Mouse (Mus musculus): ENCODE results near the gene Ggt1. TPM values are rescaled to one million over a fixed set of nuclear protein-coding genes. Genes with fewer than 3 reads are reported as not detected.

Gene Ggt1
- polyA plus RNA-seq, 1 experiment from 2014 or later = 0.53 TPM

- 78% methylated on average over 2 of the region's 2 CpGs for WGBS
- no peak overlapping the region for H3K27ac ChIP-seq (ENCODE audit: low read length)
- H3K4me3 ChIP-seq (replicated peaks; ENCODE audit: low read length) = no peak overlapping the region
- H3K9ac ChIP-seq (replicated peaks; ENCODE audit: low read depth, low read length) = no peak overlapping the region
- ATAC-seq = no peak
- H3K4me2 ChIP-seq (ENCODE audit: low read length) = no peak overlapping the region
- no peaks in the 10 kb centered on the region for H3K9me3 ChIP-seq (ENCODE audit: control insufficient read depth, low read length)
- peaks cover 8% of the 10 kb centered on the region; the same call in 1 of the 2 replicates for H3K36me3 ChIP-seq (ENCODE audit: control insufficient read depth, insufficient read depth)
- no peaks in the 10 kb centered on the region for H3K4me1 ChIP-seq (replicated peaks; ENCODE audit: control insufficient read depth, insufficient read depth, low read length)
- no peaks in the 10 kb centered on the region for H3K27me3 ChIP-seq (replicated peaks; ENCODE audit: control insufficient read depth, insufficient read depth, low read length)
Measured at GRCm38 (mm10) chr10:75535423-75535822, 26.0 kb upstream of the Ggt1 start.

- Histone ChIP-seq H3K4me3 (replicated peaks; ENCODE audit: low read length) (no peak overlapping the region), H3K4me2 (ENCODE audit: low read length) (no peak overlapping the region), H3K27ac (ENCODE audit: low read length) (no peak overlapping the region), H3K9ac (replicated peaks; ENCODE audit: low read depth, low read length) (no peak overlapping the region), H3K9me3 (ENCODE audit: control insufficient read depth, low read length) (no peaks in the 10 kb centered on the region), H3K27me3 (replicated peaks; ENCODE audit: control insufficient read depth, insufficient read depth, low read length) (no peaks in the 10 kb centered on the region), H3K36me3 (ENCODE audit: control insufficient read depth, insufficient read depth) (peaks cover 8% of the 10 kb centered on the region; the same call in 1 of the 2 replicates), H3K4me1 (replicated peaks; ENCODE audit: control insufficient read depth, insufficient read depth, low read length) (no peaks in the 10 kb centered on the region)
- ATAC-seq = no peak
- 91% methylated on average over 5 of the region's 5 CpGs for WGBS
Measured at GRCm38 (mm10) chr10:75536123-75536522, 25.3 kb upstream of the Ggt1 start.

- no peaks in the 10 kb centered on the region for H3K9me3 ChIP-seq (ENCODE audit: control insufficient read depth, low read length)
- H3K9ac ChIP-seq (replicated peaks; ENCODE audit: low read depth, low read length) = no peak overlapping the region
- no peak overlapping the region for H3K4me2 ChIP-seq (ENCODE audit: low read length)
- H3K36me3 ChIP-seq (ENCODE audit: control insufficient read depth, insufficient read depth) = no peaks in the 10 kb centered on the region
- H3K27ac ChIP-seq (ENCODE audit: low read length) = no peak overlapping the region
- ATAC-seq = no peak
- no peaks in the 10 kb centered on the region for H3K4me1 ChIP-seq (replicated peaks; ENCODE audit: control insufficient read depth, insufficient read depth, low read length)
- no peak overlapping the region for H3K4me3 ChIP-seq (replicated peaks; ENCODE audit: low read length)
- no peaks in the 10 kb centered on the region for H3K27me3 ChIP-seq (replicated peaks; ENCODE audit: control insufficient read depth, insufficient read depth, low read length)
- WGBS = 71% methylated on average over 7 of the region's 7 CpGs
Measured at GRCm38 (mm10) chr10:75547901-75548300, 13.5 kb upstream of the Ggt1 start.

- no peaks in the 10 kb centered on the region for H3K27me3 ChIP-seq (replicated peaks; ENCODE audit: control insufficient read depth, insufficient read depth, low read length)
- H3K4me3 ChIP-seq (replicated peaks; ENCODE audit: low read length) = no peak overlapping the region
- no peaks in the 10 kb centered on the region for H3K4me1 ChIP-seq (replicated peaks; ENCODE audit: control insufficient read depth, insufficient read depth, low read length)
- no peak overlapping the region for H3K27ac ChIP-seq (ENCODE audit: low read length)
- 38% methylated on average over 14 of the region's 14 CpGs for WGBS
- peak; percentile 36 for ATAC-seq
- no peaks in the 10 kb centered on the region for H3K9me3 ChIP-seq (ENCODE audit: control insufficient read depth, low read length)
- no peak overlapping the region for H3K9ac ChIP-seq (replicated peaks; ENCODE audit: low read depth, low read length)
- H3K36me3 ChIP-seq (ENCODE audit: control insufficient read depth, insufficient read depth) = no peaks in the 10 kb centered on the region
- H3K4me2 ChIP-seq (ENCODE audit: low read length) = no peak overlapping the region
Measured at GRCm38 (mm10) chr10:75548486-75548885, 12.9 kb upstream of the Ggt1 start.

GRCm38 (mm10) chr10:75549886-75550285 is 11.5 kb upstream of the Ggt1 start:
- H3K36me3 ChIP-seq (ENCODE audit: control insufficient read depth, insufficient read depth) = no peaks in the 10 kb centered on the region
- WGBS = 79% methylated on average over 7 of the region's 7 CpGs
- H3K27ac ChIP-seq (ENCODE audit: low read length) = no peak overlapping the region
- H3K9me3 ChIP-seq (ENCODE audit: control insufficient read depth, low read length) = no peaks in the 10 kb centered on the region
- no peaks in the 10 kb centered on the region for H3K27me3 ChIP-seq (replicated peaks; ENCODE audit: control insufficient read depth, insufficient read depth, low read length)
- no peaks in the 10 kb centered on the region for H3K4me1 ChIP-seq (replicated peaks; ENCODE audit: control insufficient read depth, insufficient read depth, low read length)
- no peak overlapping the region for H3K9ac ChIP-seq (replicated peaks; ENCODE audit: low read depth, low read length)
- no peak overlapping the region for H3K4me2 ChIP-seq (ENCODE audit: low read length)
- H3K4me3 ChIP-seq (replicated peaks; ENCODE audit: low read length) = no peak overlapping the region
- no peak for ATAC-seq

- H3K9ac ChIP-seq (replicated peaks; ENCODE audit: low read depth, low read length) = no peak overlapping the region
Measured at GRCm38 (mm10) chr10:75551175-75551574, 10.2 kb upstream of the Ggt1 start.

GRCm38 (mm10) chr10:75552106-75552505 is 9.3 kb upstream of the Ggt1 start:
- WGBS = 72% methylated on average over 2 of the region's 2 CpGs
- Histone ChIP-seq H3K4me3 (replicated peaks; ENCODE audit: low read length) (no peak overlapping the region), H3K4me2 (ENCODE audit: low read length) (no peak overlapping the region), H3K27me3 (replicated peaks; ENCODE audit: control insufficient read depth, insufficient read depth, low read length) (no peaks in the 10 kb centered on the region), H3K36me3 (ENCODE audit: control insufficient read depth, insufficient read depth) (no peaks in the 10 kb centered on the region), H3K9me3 (ENCODE audit: control insufficient read depth, low read length) (no peaks in the 10 kb centered on the region), H3K9ac (replicated peaks; ENCODE audit: low read depth, low read length) (no peak overlapping the region), H3K4me1 (replicated peaks; ENCODE audit: control insufficient read depth, insufficient read depth, low read length) (peaks cover 14% of the 10 kb centered on the region), H3K27ac (ENCODE audit: low read length) (no peak overlapping the region)
- ATAC-seq = no peak

More at GRCm38 (mm10) chr10:75551175-75551574, 10.2 kb upstream of the Ggt1 start:
- ATAC-seq = no peak
- Histone ChIP-seq H3K4me2 (ENCODE audit: low read length) (no peak overlapping the region), H3K27me3 (replicated peaks; ENCODE audit: control insufficient read depth, insufficient read depth, low read length) (no peaks in the 10 kb centered on the region), H3K36me3 (ENCODE audit: control insufficient read depth, insufficient read depth) (no peaks in the 10 kb centered on the region), H3K9me3 (ENCODE audit: control insufficient read depth, low read length) (no peaks in the 10 kb centered on the region), H3K4me1 (replicated peaks; ENCODE audit: control insufficient read depth, insufficient read depth, low read length) (peaks cover 5% of the 10 kb centered on the region), H3K4me3 (replicated peaks; ENCODE audit: low read length) (no peak overlapping the region), H3K27ac (ENCODE audit: low read length) (no peak overlapping the region)
- WGBS = 56% methylated on average over 12 of the region's 12 CpGs

GRCm38 (mm10) chr10:75552701-75553450 is 8.5 kb upstream of the Ggt1 start:
- H3K27me3 ChIP-seq (replicated peaks; ENCODE audit: control insufficient read depth, insufficient read depth, low read length) = no peaks in the 10 kb centered on the region
- no peak overlapping the region for H3K9ac ChIP-seq (replicated peaks; ENCODE audit: low read depth, low read length)
- no peaks in the 10 kb centered on the region for H3K36me3 ChIP-seq (ENCODE audit: control insufficient read depth, insufficient read depth)
- H3K9me3 ChIP-seq (ENCODE audit: control insufficient read depth, low read length) = no peaks in the 10 kb centered on the region
- peaks cover 22% of the 10 kb centered on the region for H3K4me1 ChIP-seq (replicated peaks; ENCODE audit: control insufficient read depth, insufficient read depth, low read length)
- H3K4me3 ChIP-seq (replicated peaks; ENCODE audit: low read length) = no peak overlapping the region
- H3K27ac ChIP-seq (ENCODE audit: low read length) = no peak overlapping the region
- 78% methylated on average over 13 of the region's 13 CpGs for WGBS
- no peak overlapping the region for H3K4me2 ChIP-seq (ENCODE audit: low read length)
- no peak for ATAC-seq

- Histone ChIP-seq H3K27me3 (replicated peaks; ENCODE audit: control insufficient read depth, insufficient read depth, low read length) (no peaks in the 10 kb centered on the region), H3K4me1 (replicated peaks; ENCODE audit: control insufficient read depth, insufficient read depth, low read length) (peaks cover 29% of the 10 kb centered on the region), H3K4me3 (replicated peaks; ENCODE audit: low read length) (no peak overlapping the region), H3K4me2 (ENCODE audit: low read length) (no peak overlapping the region), H3K27ac (ENCODE audit: low read length) (no peak overlapping the region), H3K9me3 (ENCODE audit: control insufficient read depth, low read length) (no peaks in the 10 kb centered on the region), H3K36me3 (ENCODE audit: control insufficient read depth, insufficient read depth) (no peaks in the 10 kb centered on the region), H3K9ac (replicated peaks; ENCODE audit: low read depth, low read length) (no peak overlapping the region)
- no peak for ATAC-seq
- WGBS = 92% methylated on average over 8 of the region's 8 CpGs
Measured at GRCm38 (mm10) chr10:75554090-75554489, 7.3 kb upstream of the Ggt1 start.

Data from forebrain, embryonic 16.5 days (tissue).